Mouse (Mus musculus): ENCODE measurements around the gene Vmn2r19.

GRCm38 (mm10) chr6:123266945-123267344, 41.2 kb upstream of the Vmn2r19 start:
- TF ChIP-seq CTCF (IDR thresholded peaks at IDR 0.05; ENCODE audit: borderline replicate concordance, insufficient read depth, low read depth, low read length) (no peak), POLR2A (IDR thresholded peaks at IDR 0.05; ENCODE audit: borderline replicate concordance, insufficient read depth, low read length) (no peak)

Measured in cerebellum, adult 2 months (tissue).